Mouse (Mus musculus) Muller cell, postnatal 12 days (primary cell): Measurements from ENCODE around the gene Zfp652.

Experiments used
- DNase-seq: peaks from one replicate; pipeline ENCODE4 v3.0.0-alpha.2; 2015; ENCODE audit errors: inconsistent ontology term

Gene Zfp652

GRCm38 (mm10) chr11:95808448-95809011, 96.1 kb downstream of the Zfp652 start:
- no peak for DNase-seq

- no peak for DNase-seq
These were observed 97.1 kb downstream of the Zfp652 start for GRCm38 (mm10) chr11:95809603-95810002.

DNA sequence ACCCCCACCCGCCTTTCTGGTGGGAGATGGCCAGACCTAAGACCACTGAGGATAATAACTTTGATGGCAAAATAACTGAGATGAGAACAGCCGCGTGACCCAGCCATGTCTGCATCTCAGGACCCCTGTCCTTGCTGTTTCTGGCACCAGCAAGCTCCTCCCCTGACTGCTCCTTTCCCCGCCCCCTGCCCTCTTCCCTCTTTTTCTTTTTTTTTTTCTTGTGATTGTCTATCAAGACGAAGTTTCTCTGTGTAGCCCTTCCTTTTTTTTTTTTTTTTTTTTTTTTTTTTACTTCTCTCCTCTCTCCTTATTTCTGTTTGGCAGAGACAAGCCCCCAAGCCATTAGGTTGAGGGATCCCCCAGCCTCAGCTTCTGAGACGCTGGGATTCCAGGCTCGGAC, 98.4 kb downstream of the Zfp652 start:
- no peak for DNase-seq

- DNase-seq = no peak
These were observed 99.3 kb downstream of the Zfp652 start for GRCm38 (mm10) chr11:95811741-95812140.

DNA sequence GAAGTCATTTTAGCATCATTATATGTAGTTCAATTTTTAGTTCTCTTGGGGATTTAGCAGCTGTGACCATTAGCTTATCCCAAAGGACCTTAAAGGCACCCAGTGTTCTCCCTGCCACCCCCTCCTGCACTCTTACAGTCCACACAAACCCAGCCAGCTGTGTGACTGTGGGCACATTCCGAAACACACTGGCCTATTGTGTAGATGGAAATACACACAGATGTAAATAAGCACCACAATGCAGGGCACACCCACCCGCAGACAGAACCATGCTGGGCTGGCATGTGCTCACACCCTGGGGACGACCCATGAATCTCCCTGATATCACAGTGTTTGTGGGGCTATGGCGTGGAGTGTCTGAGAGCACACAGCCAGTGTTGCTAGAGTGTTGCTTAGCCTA, 99.8 kb downstream of the Zfp652 start:
- DNase-seq = no peak

GRCm38 (mm10) chr11:95814101-95814500, 101.6 kb downstream of the Zfp652 start:
- DNase-seq = no peak

GRCm38 (mm10) chr11:95814857-95815256, 102.4 kb downstream of the Zfp652 start:
- DNase-seq = no peak

DNA sequence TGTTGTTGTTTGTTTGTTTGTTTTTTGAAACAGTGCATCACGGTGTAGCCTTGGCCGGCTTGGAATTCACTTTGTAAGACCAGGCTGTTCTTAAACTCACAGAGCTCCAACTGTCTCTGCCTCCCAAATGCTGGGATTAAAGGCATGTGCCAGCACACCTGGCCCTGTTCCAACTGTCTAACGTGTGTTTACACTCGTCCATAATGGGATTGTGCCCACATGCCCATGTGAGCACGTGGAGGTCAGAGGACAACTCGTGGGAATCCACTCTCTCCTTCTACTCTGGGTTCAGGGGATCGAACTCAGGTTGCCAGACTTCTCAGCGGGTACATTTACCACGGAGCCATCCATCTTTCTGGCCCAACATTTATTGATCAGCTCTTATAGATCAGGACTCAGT, 102.9 kb downstream of the Zfp652 start:
- DNase-seq = no peak

GRCm38 (mm10) chr11:95819138-95819537, 106.7 kb downstream of the Zfp652 start:
- DNase-seq = no peak

GRCm38 (mm10) chr11:95821511-95821910, 109.0 kb downstream of the Zfp652 start:
- no peak for DNase-seq

DNA sequence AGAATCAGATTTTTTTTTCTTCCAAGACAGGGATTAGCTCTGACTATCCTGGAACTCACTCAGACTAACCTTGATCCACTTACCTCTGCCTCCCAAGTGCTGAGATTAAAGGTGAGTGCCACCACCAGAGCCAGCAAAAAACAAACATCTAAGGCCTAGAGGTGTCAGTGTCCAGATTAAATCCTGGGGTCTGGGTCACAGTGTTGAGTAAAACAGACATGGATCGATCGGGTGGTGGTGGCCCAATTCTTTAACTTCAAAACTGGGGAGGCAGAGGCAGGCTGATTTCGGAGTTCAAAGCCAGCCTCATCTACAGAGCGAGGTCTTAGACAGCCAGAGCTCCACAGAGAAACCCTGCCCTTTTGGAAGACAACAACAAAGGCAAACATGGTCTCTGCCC, 110.0 kb downstream of the Zfp652 start:
- DNase-seq = no peak

GRCm38 (mm10) chr11:95824071-95824876, 111.8 kb downstream of the Zfp652 start, which contains the start of gene Phospho1:
TSS of gene Phospho1 (plus strand) at chr11:95824499.
- DNase-seq = peak; percentile 95

- peak; percentile 63 for DNase-seq
These were observed 112.4 kb downstream of the Zfp652 start for GRCm38 (mm10) chr11:95824877-95825243.

- no peak for DNase-seq
These were observed 113.2 kb downstream of the Zfp652 start for GRCm38 (mm10) chr11:95825625-95826024.

GRCm38 (mm10) chr11:95826317-95827167, 114.1 kb downstream of the Zfp652 start:
- no peak for DNase-seq

DNA sequence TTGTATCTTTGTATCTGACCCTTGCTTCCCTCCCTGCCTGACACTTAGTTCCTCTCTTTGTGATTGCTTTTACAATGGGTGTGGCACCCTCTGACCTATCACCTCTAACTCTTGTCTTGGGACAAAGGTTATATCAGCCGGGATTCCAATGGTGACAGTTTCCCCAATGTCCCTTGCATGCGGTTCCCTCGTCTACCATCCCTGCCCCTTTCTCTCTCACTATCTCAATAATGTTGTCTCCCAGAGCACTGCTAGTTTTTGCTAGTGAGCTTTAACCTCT, 114.6 kb downstream of the Zfp652 start:
- no peak for DNase-seq

DNA sequence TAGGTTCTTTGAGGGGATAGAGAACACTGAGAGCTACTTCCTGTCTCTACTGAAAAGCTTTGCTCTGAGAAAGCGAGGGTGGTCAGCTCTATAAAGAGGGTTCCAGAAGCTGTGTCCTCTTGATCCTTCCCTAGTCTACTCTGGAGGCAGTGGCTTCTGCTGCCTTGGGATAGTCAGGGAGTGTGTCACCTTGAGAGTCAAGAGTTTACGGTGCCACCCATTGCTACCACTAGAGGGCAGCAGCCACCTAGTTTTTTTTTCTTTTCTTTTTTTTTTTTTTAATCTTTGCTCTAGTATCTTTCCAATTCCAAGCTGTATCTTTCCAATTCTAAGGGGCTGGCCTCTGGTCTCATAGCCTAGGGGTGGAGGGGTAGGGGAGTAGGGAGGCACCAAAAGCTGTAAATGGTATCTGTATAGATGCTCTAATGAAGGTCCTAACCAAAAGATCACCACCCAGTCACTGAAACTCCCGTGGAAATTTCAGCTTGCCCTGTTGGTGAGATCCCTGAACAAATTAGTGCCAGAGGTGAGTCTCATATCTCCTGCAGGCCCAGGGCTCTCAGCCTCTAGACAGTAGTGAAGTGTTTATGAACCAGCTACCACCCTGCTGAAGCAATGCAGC, 115.1 kb downstream of the Zfp652 start:
- peak; percentile 58 for DNase-seq

DNA sequence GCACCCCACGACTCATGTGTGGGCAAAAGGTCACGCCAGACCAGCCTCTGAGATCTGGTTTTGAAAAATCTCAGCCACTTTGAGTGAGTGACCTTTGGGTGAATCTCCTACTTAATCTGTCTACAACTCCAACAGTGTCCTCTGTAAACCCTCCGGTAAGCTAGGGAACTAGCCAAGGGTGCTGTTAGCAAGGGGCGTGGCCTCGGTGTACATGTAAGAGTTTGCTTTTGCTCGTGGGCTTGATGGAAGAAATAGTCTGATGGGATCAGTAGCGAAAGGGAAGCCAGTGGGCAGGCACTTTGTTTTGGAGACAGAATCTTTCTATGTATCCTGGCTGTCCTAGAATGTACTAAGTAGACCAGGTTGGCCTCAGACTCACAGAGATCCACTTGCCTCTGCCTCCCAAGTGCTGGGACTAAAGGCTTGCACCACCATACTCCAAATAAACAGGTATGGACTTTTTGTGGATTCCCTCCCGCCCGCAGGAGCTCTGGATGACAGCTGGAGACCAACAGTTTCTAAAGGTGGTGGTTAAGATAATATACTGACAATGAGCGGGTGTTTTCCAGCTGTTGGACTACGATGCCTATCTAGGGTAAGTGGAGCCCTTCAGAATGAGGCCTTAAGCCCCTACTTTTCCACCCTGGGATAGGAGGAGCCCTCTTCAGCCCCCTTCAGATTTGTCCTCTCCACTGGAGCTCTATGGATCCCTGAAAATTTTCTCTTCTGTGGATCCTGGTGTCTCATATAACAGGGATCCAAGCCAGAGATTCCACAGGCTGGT, 115.9 kb downstream of the Zfp652 start:
- DNase-seq = no peak

GRCm38 (mm10) chr11:95829526-95830050, 117.1 kb downstream of the Zfp652 start:
- DNase-seq = no peak

- DNase-seq = no peak
These were observed 118.2 kb downstream of the Zfp652 start for GRCm38 (mm10) chr11:95830411-95831275.
